30 mouse cellular contexts compared by ENCODE assay signal in genomic region chr9:66119498-66119897, GRCm38 (mm10). TPM values are rescaled to one million over a fixed set of nuclear protein-coding genes. Genes with fewer than 3 reads are reported as not detected.
A peak's percentile ranks its signal among the peaks of the same experiment; 100 is the strongest.
DNase-seq lines count a peak whose midpoint lies in the region; ATAC-seq and TF ChIP-seq lines count a peak whose summit lies in the region.
"Had no signal": no experiment of that assay in that cellular context is flagged by ENCODE, and none has a peak within 500 bp of the region (broad histone marks: within the 10 kb centered on the region; RNA-seq: fewer than 3 reads in every experiment).

No protein-coding gene starts in this region.

- no peaks in the 10 kb centered on the region for H3K9me3 ChIP-seq in liver, embryonic 15.5 days (replicated peaks)
- H3K9me3 ChIP-seq: embryonic facial prominence, embryonic 10.5 days; embryonic facial prominence, embryonic 15.5 days; hindbrain, embryonic 12.5 days; intestine, embryonic 15.5 days; limb, embryonic 12.5 days; midbrain, embryonic 13.5 days had no signal

- no peak overlapping the region for H3K27ac ChIP-seq in layer of hippocampus, adult 2 months
- H3K27ac ChIP-seq in liver, embryonic 15.5 days (replicated peaks): peak overlapping the region; percentile 66
- H3K27ac ChIP-seq: embryonic facial prominence, embryonic 10.5 days; embryonic facial prominence, embryonic 15.5 days; hindbrain, embryonic 12.5 days; hindbrain, postnatal 0 days; intestine, embryonic 15.5 days; limb, embryonic 12.5 days; midbrain, embryonic 13.5 days; stomach, postnatal 0 days had no signal

- H3K36me3 ChIP-seq in liver, embryonic 15.5 days (replicated peaks): peaks cover 22% of the 10 kb centered on the region
- H3K36me3 ChIP-seq: intestine, embryonic 15.5 days had no signal

- H3K4me2 ChIP-seq in liver, embryonic 15.5 days: no peak overlapping the region; the same call in 1 of the 2 replicates
- H3K4me2 ChIP-seq: embryonic facial prominence, embryonic 15.5 days; hindbrain, embryonic 12.5 days; intestine, embryonic 15.5 days; limb, embryonic 12.5 days; midbrain, embryonic 13.5 days had no signal

- H3K27me3 ChIP-seq in liver, embryonic 15.5 days: no peaks in the 10 kb centered on the region
- H3K27me3 ChIP-seq: embryonic facial prominence, embryonic 15.5 days; hindbrain, embryonic 12.5 days; intestine, embryonic 15.5 days; limb, embryonic 12.5 days; midbrain, embryonic 13.5 days had no signal

- H3K9ac ChIP-seq in liver, embryonic 15.5 days: no peak overlapping the region
- H3K9ac ChIP-seq: embryonic facial prominence, embryonic 15.5 days; hindbrain, embryonic 12.5 days; intestine, embryonic 15.5 days; limb, embryonic 12.5 days; midbrain, embryonic 13.5 days had no signal

- peaks cover 63% of the 10 kb centered on the region for H3K4me1 ChIP-seq in liver, embryonic 15.5 days (replicated peaks)
- H3K4me1 ChIP-seq: intestine, embryonic 15.5 days had no signal

- 71% methylated on average over 2 of the region's 2 CpGs for WGBS in liver, embryonic 15.5 days (ENCODE audit: insufficient replicate concordance)

- no peak overlapping the region for H3K4me3 ChIP-seq in layer of hippocampus, adult 2 months
- H3K4me3 ChIP-seq in liver, embryonic 15.5 days (replicated peaks): no peak overlapping the region
- H3K4me3 ChIP-seq: embryonic facial prominence, embryonic 10.5 days; embryonic facial prominence, embryonic 15.5 days; hindbrain, embryonic 12.5 days; intestine, embryonic 15.5 days; limb, embryonic 12.5 days; midbrain, embryonic 13.5 days had no signal

- no peak for DNase-seq in layer of hippocampus, adult 2 months (ENCODE audit: low spot score in 2 of 2)
- DNase-seq in layer of hippocampus, adult 8-10 months (ENCODE audit: low spot score in 2 of 2): no peak
- DNase-seq in brain, adult 2 months (ENCODE audit: low read depth, low spot score): peak; percentile 28
- DNase-seq in cerebellum, postnatal 10 days: no peak
- no peak for DNase-seq in right cerebral cortex, postnatal 36 days (ENCODE audit: low spot score in 2 of 2)
- DNase-seq in spleen, postnatal 14 days (ENCODE audit: low spot score in 2 of 2): no peak
- DNase-seq: adrenal gland, postnatal 25 days; cerebellum, adult 2 months; cerebellum, postnatal 25 days; gastrocnemius, postnatal 10 days; kidney, adult 2 months; kidney, postnatal 36 days; layer of hippocampus, postnatal 36 days; lung, adult 18-20 months; lung, postnatal 4 days; right cerebral cortex, postnatal 14 days; thymus, adult 2 months; thymus, postnatal 36 days had no signal

- no peak for ATAC-seq in liver, embryonic 15.5 days (ENCODE audit: insufficient read depth)
- ATAC-seq: CD4-positive, CD25-positive, alpha-beta regulatory T cell, adult 4 months; forebrain, embryonic 14.5 days; hindbrain, postnatal 0 days; intestine, embryonic 15.5 days; lung, postnatal 0 days; midbrain, embryonic 13.5 days had no signal

- TF ChIP-seq CTCF in layer of hippocampus, adult 2 months (conservative IDR thresholded peaks at IDR 0.05): peak; percentile 40

RNA-seq across cellular contexts. Expression of gene Snx1, which starts 6.9 kb away (rescaled TPM):
- 10 to 100 TPM; 85.5 to 86.1 TPM for total RNA-seq in layer of hippocampus, adult 2 months (2021)
- 10 to 100 TPM; 84.0 to 94.9 (median 90.0) TPM for total RNA-seq in layer of hippocampus, adult 8-10 months (2022)
- 62.7 and 64.8 TPM in 2 replicates for polyA plus RNA-seq in liver, embryonic 15.5 days (2015; fragmentation: Nextera tagmentation; extraction: Ambion mirVana)

RNA-seq across cellular contexts. Expression of gene Ciao2a, which starts 6.9 kb away (rescaled TPM):
- 10 to 100 TPM; 25.9 to 26.3 TPM for total RNA-seq in layer of hippocampus, adult 2 months (2021)
- 10 to 100 TPM; 24.3 to 30.0 (median 27.0) TPM for total RNA-seq in layer of hippocampus, adult 8-10 months (2022)
- 117 and 132 TPM in 2 replicates for polyA plus RNA-seq in liver, embryonic 15.5 days (2015; fragmentation: Nextera tagmentation; extraction: Ambion mirVana)

RNA-seq across cellular contexts. Expression of gene Dapk2, which starts 38.5 kb away (rescaled TPM):
- under 1 TPM; 0.47 to 0.61 TPM for total RNA-seq in layer of hippocampus, adult 2 months (2021)
- 1 to 10 TPM in 1 of 4 experiments, under 1 TPM in 3; 0.43 to 1.5 (median 0.69) TPM for total RNA-seq in layer of hippocampus, adult 8-10 months (2022)
- polyA plus RNA-seq in liver, embryonic 15.5 days (2015; fragmentation: Nextera tagmentation; extraction: Ambion mirVana): 31.9 and 33.9 TPM in 2 replicates

RNA-seq across cellular contexts. Expression of gene Snx22, which starts 50.0 kb away (rescaled TPM):
- total RNA-seq in layer of hippocampus, adult 2 months (2021): 1 to 10 TPM; 4.6 to 6.9 TPM
- 1 to 10 TPM; 5.0 to 8.6 (median 7.5) TPM for total RNA-seq in layer of hippocampus, adult 8-10 months (2022)
- polyA plus RNA-seq in liver, embryonic 15.5 days (2015; fragmentation: Nextera tagmentation; extraction: Ambion mirVana): 34.9 and 36.4 TPM in 2 replicates

RNA-seq across cellular contexts. Expression of gene Ppib, which starts 59.5 kb away (rescaled TPM):
- total RNA-seq in layer of hippocampus, adult 2 months (2021): 100 to 1,000 TPM; 195 to 201 TPM
- 100 to 1,000 TPM; 174 to 209 (median 191) TPM for total RNA-seq in layer of hippocampus, adult 8-10 months (2022)
- polyA plus RNA-seq in liver, embryonic 15.5 days (2015; fragmentation: Nextera tagmentation; extraction: Ambion mirVana): 384 and 391 TPM in 2 replicates
